Mouse (Mus musculus) MEL (cell line): ENCODE data around the gene Prmt9. TPM values are rescaled to one million over a fixed set of nuclear protein-coding genes. Genes with fewer than 3 reads are reported as not detected.
A peak's percentile ranks its signal among the peaks of the same experiment; 100 is the strongest.

ENCODE experiments used
- DNase-seq: peaks from one replicate; pipeline ENCODE4 v3.0.0; 2011; ENCODE audit warnings: low read depth, low spot score
- H3K27ac ChIP-seq: 2 replicates; pipeline ENCODE4 v1.5.1; 2012; ENCODE audit warnings: low read depth, mild to moderate bottlenecking, control low read depth, low read length, moderate library complexity; ENCODE audit not compliant: control insufficient read depth
- H3K27me3 ChIP-seq, 2 experiments: fragments of 150-350 bp in 1 of 2; sonication (generic) in 1 of 2; 2 replicates each; pipeline ENCODE4 v1.6.1; 2012; ENCODE audit warnings: low read length in 2 of 2, mild to moderate bottlenecking in 2 of 2, improper control_type of control experiment in 1 of 2, moderate library complexity in 1 of 2; ENCODE audit not compliant: insufficient read depth in 2 of 2, control insufficient read depth in 1 of 2
- H3K36me3 ChIP-seq, 2 experiments: 2 replicates each; pipeline ENCODE4 v1.6.1; 2012 to 2014; ENCODE audit warnings: low read length in 2 of 2, improper control_type of control experiment in 1 of 2, inconsistent platforms in 1 of 2, mild to moderate bottlenecking in 1 of 2; ENCODE audit not compliant: insufficient read depth in 2 of 2, control insufficient read depth in 1 of 2
- H3K4me1 ChIP-seq, 2 experiments: fragments of 150-350 bp in 1 of 2; sonication (generic) in 1 of 2; 2 replicates each; pipeline ENCODE4 v1.6.1; 2012; ENCODE audit warnings: low read length in 2 of 2, improper control_type of control experiment in 1 of 2, mild to moderate bottlenecking in 1 of 2; ENCODE audit not compliant: insufficient read depth in 2 of 2, control insufficient read depth in 1 of 2
- H3K4me3 ChIP-seq, 2 experiments: fragments of 150-350 bp in 1 of 2; sonication (generic) in 1 of 2; 2 replicates each; pipeline ENCODE4 v1.5.1; 2012; ENCODE audit warnings: low read depth in 2 of 2, low read length in 2 of 2, mild to moderate bottlenecking in 2 of 2, moderate library complexity in 2 of 2, control low read depth in 1 of 2, improper control_type of control experiment in 1 of 2; ENCODE audit not compliant: control insufficient read depth in 1 of 2, insufficient read depth in 1 of 2
- H3K79me2 ChIP-seq: 2 replicates; pipeline ENCODE4 v1.6.1; 2012; ENCODE audit warnings: mild to moderate bottlenecking, low read length, moderate library complexity; ENCODE audit not compliant: control insufficient read depth, poor library complexity, insufficient read depth
- H3K9ac ChIP-seq: 2 replicates; pipeline ENCODE4 v1.6.1; 2012; ENCODE audit warnings: low read depth, mild to moderate bottlenecking, control low read depth, low read length, moderate library complexity; ENCODE audit not compliant: control insufficient read depth, poor library complexity, severe bottlenecking
- H3K9me3 ChIP-seq: fragments of 150-350 bp; sonication (generic); replicated peaks from 2 replicates; pipeline ENCODE4 v1.6.1; 2012; ENCODE audit warnings: mild to moderate bottlenecking, low read length, improper control_type of control experiment, moderate library complexity; ENCODE audit not compliant: insufficient read depth
- BHLHE40 ChIP-seq: IDR thresholded peaks from 2 replicates; pipeline ENCODE4 v1.6.1; 2012; ENCODE audit warnings: low read depth, mild to moderate bottlenecking, inconsistent platforms, low read length, improper control_type of control experiment, borderline replicate concordance
- CHD2 ChIP-seq: IDR thresholded peaks from 2 replicates; pipeline ENCODE4 v1.6.1; 2011; ENCODE audit warnings: low read length, improper control_type of control experiment
- CTCF ChIP-seq, 3 experiments: IDR thresholded peaks in 2 of 3; conservative IDR thresholded peaks in 1 of 3; 2 replicates each; pipeline ENCODE4 v1.5.1; 2011 to 2012; ENCODE audit warnings: low read length in 3 of 3, low read depth in 2 of 3, mild to moderate bottlenecking in 2 of 3, improper control_type of control experiment in 1 of 3, inconsistent platforms in 1 of 3, mixed read lengths in 1 of 3, moderate library complexity in 1 of 3; ENCODE audit not compliant: control insufficient read depth in 1 of 3, insufficient read depth in 1 of 3, poor library complexity in 1 of 3, severe bottlenecking in 1 of 3
- EP300 ChIP-seq, 2 experiments: IDR thresholded peaks; 2 replicates each; pipeline ENCODE4 v1.6.1; 2011; ENCODE audit warnings: improper control_type of control experiment in 2 of 2, low read length in 2 of 2, low read depth in 1 of 2, mild to moderate bottlenecking in 1 of 2
- ETS1 ChIP-seq: IDR thresholded peaks from 2 replicates; pipeline ENCODE4 v1.6.1; 2012; ENCODE audit warnings: low read depth, mild to moderate bottlenecking, inconsistent platforms, low read length, improper control_type of control experiment, moderate library complexity
- GATA1 ChIP-seq: IDR thresholded peaks from 2 replicates; pipeline ENCODE4 v1.6.1; 2011; ENCODE audit warnings: low read depth, low read length, improper control_type of control experiment
- HCFC1 ChIP-seq: IDR thresholded peaks from 2 replicates; pipeline ENCODE4 v1.6.1; 2012; ENCODE audit warnings: low read depth, mild to moderate bottlenecking, inconsistent platforms, low read length, improper control_type of control experiment, moderate library complexity
- MAFK ChIP-seq: IDR thresholded peaks from 2 replicates; pipeline ENCODE4 v1.6.1; 2011; ENCODE audit warnings: low read depth, mild to moderate bottlenecking, low read length, improper control_type of control experiment, borderline replicate concordance
- MAX ChIP-seq: IDR thresholded peaks from 2 replicates; pipeline ENCODE4 v1.6.1; 2011; ENCODE audit warnings: low read length, improper control_type of control experiment
- MYB ChIP-seq: IDR thresholded peaks from 2 replicates; pipeline ENCODE4 v1.6.1; 2011; ENCODE audit warnings: mild to moderate bottlenecking, low read depth, low read length, improper control_type of control experiment
- NELFE ChIP-seq: IDR thresholded peaks from 2 replicates; pipeline ENCODE4 v1.6.1; 2011; ENCODE audit warnings: low read depth, low read length, improper control_type of control experiment
- POLR2A ChIP-seq, 2 experiments: IDR thresholded peaks; 2 replicates each; pipeline ENCODE4 v1.6.1; 2011 to 2012; ENCODE audit warnings: low read length in 2 of 2, mild to moderate bottlenecking in 2 of 2, control low read depth in 1 of 2, improper control_type of control experiment in 1 of 2, low read depth in 1 of 2, moderate library complexity in 1 of 2; ENCODE audit not compliant: control insufficient read depth in 1 of 2, insufficient read depth in 1 of 2, poor library complexity in 1 of 2
- POLR2AphosphoS2 ChIP-seq: IDR thresholded peaks from 2 replicates; pipeline ENCODE4 v1.6.1; 2011; ENCODE audit warnings: low read length, improper control_type of control experiment
- RAD21 ChIP-seq: IDR thresholded peaks from 2 replicates; pipeline ENCODE4 v1.6.1; 2011; ENCODE audit warnings: mild to moderate bottlenecking, low read depth, low read length, improper control_type of control experiment
- SIN3A ChIP-seq: IDR thresholded peaks from 2 replicates; pipeline ENCODE4 v1.6.1; 2012; ENCODE audit warnings: low read length, improper control_type of control experiment, inconsistent platforms
- SMC3 ChIP-seq: IDR thresholded peaks from 2 replicates; pipeline ENCODE4 v1.6.1; 2011; ENCODE audit warnings: low read depth, low read length, improper control_type of control experiment
- TAL1 ChIP-seq: IDR thresholded peaks from 2 replicates; pipeline ENCODE4 v1.6.1; 2012; ENCODE audit warnings: mild to moderate bottlenecking, inconsistent platforms, low read length, moderate library complexity, mixed read lengths
- TBP ChIP-seq: IDR thresholded peaks from 2 replicates; pipeline ENCODE4 v1.8.0; 2011; ENCODE audit warnings: low read depth, low read length, improper control_type of control experiment
- TCF12 ChIP-seq: IDR thresholded peaks from 2 replicates; pipeline ENCODE4 v1.6.1; 2014; ENCODE audit warnings: low read depth, mild to moderate bottlenecking, inconsistent platforms, low read length, improper control_type of control experiment, moderate library complexity
- UBTF ChIP-seq: IDR thresholded peaks from 2 replicates; pipeline ENCODE4 v1.6.1; 2012; ENCODE audit warnings: low read depth, mild to moderate bottlenecking, inconsistent platforms, low read length, improper control_type of control experiment, moderate library complexity, borderline replicate concordance; ENCODE audit not compliant: insufficient read depth
- USF1 ChIP-seq: IDR thresholded peaks from 2 replicates; pipeline ENCODE4 v1.6.1; 2014; ENCODE audit warnings: low read depth, mild to moderate bottlenecking, inconsistent platforms, low read length, improper control_type of control experiment, moderate library complexity
- ZKSCAN1 ChIP-seq: IDR thresholded peaks from 2 replicates; pipeline ENCODE4 v1.6.1; 2012; ENCODE audit warnings: low read depth, mild to moderate bottlenecking, inconsistent platforms, low read length, improper control_type of control experiment, moderate library complexity
- ZMIZ1 ChIP-seq: IDR thresholded peaks from 2 replicates; pipeline ENCODE4 v1.6.1; 2012; ENCODE audit warnings: low read depth, mild to moderate bottlenecking, inconsistent platforms, low read length, improper control_type of control experiment, moderate library complexity
- ZNF384 ChIP-seq: IDR thresholded peaks from 2 replicates; pipeline ENCODE4 v1.6.1; 2012; ENCODE audit warnings: low read depth, mild to moderate bottlenecking, inconsistent platforms, low read length, improper control_type of control experiment
- polyA plus RNA-seq, 2 experiments: library from polyadenylated mRNA; stranded (reverse) in 1 of 2; unstranded in 1 of 2; fragments of >175 nt in 1 of 2; fragments of >200 nt in 1 of 2; gene quantifications; 2 replicates each; pipeline versions ENCODE4 v1.2.1 to v1.2.4; 2012; ENCODE audit warnings: low replicate concordance in 2 of 2, low read depth in 1 of 2; ENCODE audit not compliant: insufficient read length in 2 of 2, insufficient read depth in 1 of 2, missing spikeins in 1 of 2
- total RNA-seq: library from RNA; depleted of rRNA; stranded (reverse); fragments of 300-350 nt; gene quantifications from 2 replicates; pipeline ENCODE4 v1.2.3, GENCODE M21; 2012

Gene Prmt9
- total and polyA plus RNA-seq, 3 experiments, result 16.0 to 54.2 (median 18.6) TPM

DNA sequence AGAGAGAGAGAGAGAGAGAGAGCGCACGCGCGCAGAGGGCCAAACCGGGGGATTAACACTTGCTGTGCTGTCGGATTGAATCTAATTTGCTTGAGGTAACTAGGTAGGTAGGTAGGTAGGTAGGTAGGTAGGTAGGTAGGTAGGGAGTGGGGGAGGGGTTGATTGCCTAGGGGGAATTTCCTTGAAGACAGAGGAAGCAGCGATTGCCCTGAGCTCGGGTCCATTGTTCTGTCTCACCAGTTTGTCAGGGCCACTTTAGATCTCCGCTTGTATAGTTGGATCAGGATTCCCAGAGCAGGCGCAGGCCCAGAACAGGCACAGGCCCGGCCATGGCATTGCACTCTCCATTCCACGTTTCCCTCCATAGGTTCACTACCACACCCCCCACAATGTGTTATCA lies 12.4 kb upstream of the Prmt9 start:
- no peaks in the 10 kb centered on the region for H3K79me2 ChIP-seq
- TF ChIP-seq MYB, result no peak
- TF ChIP-seq, all 39 proteins: peak for 0
- peaks cover 14 to 22% of the 10 kb centered on the region in 2 experiments for H3K4me1 ChIP-seq
- no peak overlapping the region for H3K4me3 ChIP-seq
- no peak overlapping the region for H3K27ac ChIP-seq
- peaks cover 0 to 21% of the 10 kb centered on the region in 2 experiments; a peak in 2 of 4 replicates for H3K36me3 ChIP-seq
- no peak overlapping the region for H3K9ac ChIP-seq
- no peaks in the 10 kb centered on the region for H3K9me3 ChIP-seq
- no peaks in the 10 kb centered on the region for H3K27me3 ChIP-seq
- no peak for DNase-seq

GRCm38 (mm10) chr8:77538256-77538655 lies 10.9 kb upstream of the Prmt9 start:
- peak; percentile 64 for DNase-seq
- Histone ChIP-seq H3K4me1 (peaks cover 15 to 28% of the 10 kb centered on the region in 2 experiments), H3K9ac (no peak overlapping the region), H3K4me3 (no peak overlapping the region), H3K27me3 (no peaks in the 10 kb centered on the region), H3K36me3 (peaks cover 0 to 21% of the 10 kb centered on the region in 2 experiments; a peak in 2 of 4 replicates), H3K27ac (no peak overlapping the region), H3K9me3 (no peaks in the 10 kb centered on the region), H3K79me2 (no peaks in the 10 kb centered on the region)
- TF ChIP-seq TBP (0 out of 2 replicates have a peak, but pooled peaks have one; percentile 46), USF1 (no peak), EP300 (IDR thresholded peaks at IDR 0.05; ENCODE audit: low read depth in 1 of 2, low read length in 2 of 2) (peak in 1 of 2 experiments; percentile 8; a peak in 1 of 4 replicates), POLR2A (IDR thresholded peaks at IDR 0.05; ENCODE audit: control insufficient read depth in 1 of 2, insufficient read depth in 1 of 2, low read depth in 1 of 2, low read length in 2 of 2, poor library complexity in 1 of 2) (peak in 1 of 2 experiments; percentile 34; a peak in 1 of 4 replicates), GATA1 (peak; percentile 52)

DNA sequence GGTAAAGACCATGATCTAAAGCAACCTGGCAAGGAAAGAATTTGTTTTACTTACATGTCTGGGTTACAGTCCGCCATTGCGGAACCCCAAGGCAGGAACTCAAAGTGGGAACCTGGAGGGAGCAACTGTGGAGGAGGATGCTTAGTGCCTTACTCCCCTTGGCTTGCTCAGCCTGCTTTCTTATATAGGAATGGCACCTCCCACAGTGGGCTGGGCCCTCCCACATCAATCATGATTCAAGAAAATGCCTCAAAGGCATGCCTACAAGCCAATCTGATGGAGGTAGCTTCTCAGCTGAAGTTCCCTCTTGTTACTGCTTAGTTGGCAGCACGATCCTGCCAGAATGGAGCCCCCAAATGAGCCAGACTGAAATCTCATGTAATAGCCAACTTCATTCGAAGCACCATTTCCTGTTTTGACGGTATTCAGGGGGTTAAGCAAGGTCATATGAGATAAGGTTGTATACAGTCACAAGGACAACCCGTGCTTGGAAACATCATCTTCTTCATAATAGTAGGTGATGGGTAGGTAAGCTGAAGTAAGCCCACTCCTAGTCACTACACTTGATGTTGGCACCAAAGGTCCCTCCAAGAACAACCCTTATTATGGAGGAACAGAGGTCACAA lies 5.9 kb upstream of the Prmt9 start:
- no peak for TF ChIP-seq POLR2AphosphoS2
- no peak for TF ChIP-seq RAD21
- no peak for TF ChIP-seq CTCF (IDR thresholded peaks at IDR 0.05 in 2 of 3, conservative IDR thresholded peaks at IDR 0.05 in 1 of 3; ENCODE audit: control insufficient read depth in 1 of 3, insufficient read depth in 1 of 3, low read depth in 2 of 3, low read length in 3 of 3, poor library complexity in 1 of 3, severe bottlenecking in 1 of 3)
- no peak for TF ChIP-seq TAL1
- TF ChIP-seq ETS1, result peak; percentile 50
- TF ChIP-seq CHD2, result no peak
- TF ChIP-seq POLR2A (IDR thresholded peaks at IDR 0.05; ENCODE audit: control insufficient read depth in 1 of 2, insufficient read depth in 1 of 2, low read depth in 1 of 2, low read length in 2 of 2, poor library complexity in 1 of 2), result no peak
- TF ChIP-seq TCF12, result no peak
- TF ChIP-seq SMC3, result no peak
- TF ChIP-seq NELFE, result no peak
- no peak for TF ChIP-seq ZMIZ1
- TF ChIP-seq SIN3A, result no peak
- TF ChIP-seq EP300 (IDR thresholded peaks at IDR 0.05; ENCODE audit: low read depth in 1 of 2, low read length in 2 of 2), result no peak
- 0 out of 2 replicates have a peak, but pooled peaks have one; percentile 10 for TF ChIP-seq BHLHE40
- TF ChIP-seq ZKSCAN1, result no peak
- no peak for TF ChIP-seq HCFC1
- TF ChIP-seq ZNF384, result no peak
- TF ChIP-seq MAX, result peak; percentile 35; the same call in 1 of the 2 replicates
- no peak for TF ChIP-seq UBTF
- TF ChIP-seq GATA1, result peak; percentile 46; the same call in 1 of the 2 replicates
- TF ChIP-seq MAFK, result no peak
- Histone ChIP-seq H3K9me3 (no peaks in the 10 kb centered on the region), H3K27me3 (no peaks in the 10 kb centered on the region), H3K4me3 (peak overlapping the region in 1 of 2 experiments; percentile 29; a peak in 1 of 4 replicates), H3K27ac (no peak overlapping the region), H3K36me3 (peaks cover 0 to 12% of the 10 kb centered on the region in 2 experiments; a peak in 2 of 4 replicates), H3K4me1 (peaks cover 14 to 19% of the 10 kb centered on the region in 2 experiments), H3K79me2 (no peaks in the 10 kb centered on the region), H3K9ac (no peak overlapping the region)
- peak; percentile 60 for DNase-seq
